Mouse (Mus musculus) E14TG2a.4 (cell line): Measurements from ENCODE around the gene Lime1.

ENCODE experiments used
- CTCF ChIP-seq: conservative IDR thresholded peaks from 2 replicates; pipeline ENCODE4 v1.5.1; 2014; ENCODE audit warnings: low read length
- POU5F1 ChIP-seq: IDR thresholded peaks from 2 replicates; pipeline ENCODE4 v1.6.1; 2014; ENCODE audit warnings: low read length, borderline replicate concordance

GRCm38 (mm10) chr2:181380251-181380650 is 373 bp downstream of the Lime1 start:
- TF ChIP-seq CTCF = no peak
- TF ChIP-seq POU5F1 = no peak
